Mouse (Mus musculus) hindbrain, embryonic 16.5 days (tissue): Measurements from ENCODE around the gene Taf9. TPM values are rescaled to one million over a fixed set of nuclear protein-coding genes. Genes with fewer than 3 reads are reported as not detected.

Source experiments
- ATAC-seq: fragments of 200-750 bp; cut with Nextera tagmentation; 2 replicates; pipeline ENCODE4 v1.8.0; 2017; ENCODE audit warnings: moderate TSS enrichment, moderate library complexity
- H3K27ac ChIP-seq: fragments of 300-500 bp; sonication (generic); 2 replicates; pipeline ENCODE4 v1.5.1; 2014; ENCODE audit warnings: low read depth, mild to moderate bottlenecking, control low read depth, low read length, moderate library complexity
- H3K27me3 ChIP-seq: fragments of 300-500 bp; sonication (generic); replicated peaks from 2 replicates; pipeline ENCODE4 v1.6.1; 2014; ENCODE audit warnings: low read length; ENCODE audit not compliant: control insufficient read depth, insufficient read depth
- H3K36me3 ChIP-seq: fragments of 300-500 bp; sonication (generic); 2 replicates; pipeline ENCODE4 v1.6.1; 2014; ENCODE audit warnings: mild to moderate bottlenecking, low read length, moderate library complexity, mixed read lengths; ENCODE audit not compliant: control insufficient read depth, insufficient read depth
- H3K4me1 ChIP-seq: fragments of 300-500 bp; sonication (generic); 2 replicates; pipeline ENCODE4 v1.6.1; 2014; ENCODE audit warnings: low read depth, low read length; ENCODE audit not compliant: control insufficient read depth, insufficient read depth
- H3K4me2 ChIP-seq: fragments of 300-500 bp; sonication (generic); 2 replicates; pipeline ENCODE4 v1.6.1; 2014; ENCODE audit warnings: mild to moderate bottlenecking, low read length, control low read depth, moderate library complexity
- H3K4me3 ChIP-seq: fragments of 300-500 bp; sonication (generic); 2 replicates; pipeline ENCODE4 v1.5.1; 2014; ENCODE audit warnings: mild to moderate bottlenecking, low read length, control low read depth, moderate library complexity
- H3K9ac ChIP-seq: fragments of 300-500 bp; sonication (generic); 2 replicates; pipeline ENCODE4 v1.6.1; 2014; ENCODE audit warnings: low read depth, mild to moderate bottlenecking, control low read depth, low read length, moderate library complexity
- H3K9me3 ChIP-seq: fragments of 300-500 bp; sonication (generic); 2 replicates; pipeline ENCODE4 v1.6.1; 2014; ENCODE audit warnings: mild to moderate bottlenecking, low read length, moderate library complexity; ENCODE audit not compliant: control insufficient read depth
- WGBS: fragments of 180-500 bp; shearing (Covaris S2); extraction: QIAGEN DNeasy Blood & Tissue Kit; methylation state at CpG from one replicate; pipeline ENCODE4 v1.1.7; 2014; 5-methylcytosine and 5-hydroxymethylcytosine counted together
- polyA plus RNA-seq: library from polyadenylated mRNA; unstranded; fragments of >200 nt; fragmentation: Nextera tagmentation; extraction: Ambion mirVana; gene quantifications from 2 replicates; pipeline ENCODE4 v1.2.1, GENCODE M21; 2015

The Taf9 gene
- polyA plus RNA-seq, 1 experiment from 2014 or later, result 27.8 TPM

DNA sequence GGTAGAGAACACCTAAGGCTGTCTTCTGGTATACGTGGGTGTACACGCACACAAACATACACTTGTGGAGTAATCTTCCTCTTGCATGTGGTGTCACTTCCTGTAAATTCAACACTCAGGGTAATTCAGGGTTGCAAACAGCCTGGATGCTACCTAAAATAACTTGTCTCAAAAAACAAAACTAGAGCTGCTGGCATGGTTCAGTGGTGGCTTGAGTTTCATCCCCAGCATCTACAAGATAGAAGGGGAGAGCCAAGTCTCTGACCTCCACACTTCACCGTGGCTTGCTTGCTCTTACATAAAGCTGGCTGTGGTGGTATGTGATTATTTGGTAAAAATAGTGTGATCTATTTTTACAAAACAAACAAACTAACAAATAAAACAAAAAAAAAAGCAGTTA, 46.2 kb downstream of the Taf9 start:
- Histone ChIP-seq H3K36me3 (peaks cover 28% of the 10 kb centered on the region), H3K4me2 (no peak overlapping the region), H3K27me3 (no peaks in the 10 kb centered on the region), H3K27ac (no peak overlapping the region), H3K4me1 (no peaks in the 10 kb centered on the region), H3K9me3 (no peaks in the 10 kb centered on the region), H3K9ac (no peak overlapping the region), H3K4me3 (no peak overlapping the region)
- no peak for ATAC-seq
- WGBS, result 95% methylated on average over 3 of the region's 3 CpGs

DNA sequence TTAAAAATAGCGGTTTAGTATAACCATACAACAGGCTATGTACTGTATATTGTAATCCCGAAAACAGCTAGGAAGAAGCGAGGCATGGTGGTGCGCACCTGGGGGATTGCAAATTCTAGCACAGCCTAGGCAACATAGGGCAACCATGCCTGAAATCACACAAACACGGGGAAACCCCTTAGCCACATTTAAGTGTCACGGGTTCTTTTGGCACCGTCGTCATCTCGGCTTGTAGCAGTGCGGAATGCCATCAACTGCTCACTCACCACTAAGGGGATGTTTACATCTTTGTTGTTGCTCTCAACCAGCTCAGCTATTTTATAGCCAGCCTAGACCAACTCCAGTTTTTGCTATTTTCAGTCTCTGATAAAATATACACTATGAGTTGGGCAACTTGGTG, 47.5 kb downstream of the Taf9 start:
- 95% methylated on average over 10 of the region's 10 CpGs for WGBS
- Histone ChIP-seq H3K9me3 (no peaks in the 10 kb centered on the region), H3K27me3 (no peaks in the 10 kb centered on the region), H3K27ac (no peak overlapping the region), H3K4me3 (no peak overlapping the region), H3K9ac (no peak overlapping the region), H3K36me3 (peaks cover 36% of the 10 kb centered on the region), H3K4me2 (no peak overlapping the region), H3K4me1 (no peaks in the 10 kb centered on the region)
- no peak for ATAC-seq

DNA sequence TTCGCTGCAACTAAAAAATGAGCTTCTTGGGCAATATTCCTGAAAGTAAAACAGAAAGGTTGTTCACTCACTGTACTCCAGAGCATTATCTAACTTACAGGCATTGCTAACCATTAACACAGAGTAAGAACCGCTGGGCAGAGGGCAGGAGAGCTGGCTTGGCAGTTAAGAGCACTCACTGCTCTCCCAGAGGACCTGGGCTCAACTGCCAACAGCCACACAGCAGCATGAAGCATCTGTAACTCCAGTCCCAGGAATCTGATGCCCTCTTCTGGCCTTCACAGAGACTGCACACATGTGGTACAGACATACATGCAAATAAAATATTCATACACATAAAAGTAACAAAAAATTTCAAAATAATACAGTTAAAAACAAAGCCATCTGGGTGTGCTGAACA, 52.1 kb downstream of the Taf9 start:
- Histone ChIP-seq H3K36me3 (peaks cover 55% of the 10 kb centered on the region), H3K27me3 (no peaks in the 10 kb centered on the region), H3K4me3 (no peak overlapping the region), H3K4me2 (no peak overlapping the region), H3K9ac (no peak overlapping the region), H3K4me1 (no peaks in the 10 kb centered on the region), H3K27ac (no peak overlapping the region), H3K9me3 (no peaks in the 10 kb centered on the region)
- no peak for ATAC-seq
- WGBS, result 92% methylated on average over 2 of the region's 2 CpGs

Other genes starting within 250 kb of the Taf9 start
- gene Naip1, start 198.7 kb upstream of the Taf9 start, polyA plus RNA-seq, result 0.05 and 0.15 TPM in 2 replicates
- 68.3 and 69.2 TPM in 2 replicates for gene Gtf2h2, start 159.0 kb upstream of the Taf9 start, polyA plus RNA-seq
- 13.8 and 15.1 TPM in 2 replicates for gene Ocln, start 98.9 kb upstream of the Taf9 start, polyA plus RNA-seq
- gene Marveld2, start 34.6 kb upstream of the Taf9 start, polyA plus RNA-seq, result 3.2 TPM in 2 replicates
- gene Ak6, start 600 bp upstream of the Taf9 start, polyA plus RNA-seq, result 292 and 316 TPM in 2 replicates
- 15.3 and 16.6 TPM in 2 replicates for gene Rad17, start 528 bp upstream of the Taf9 start, polyA plus RNA-seq
- 1.2 and 1.4 TPM in 2 replicates for gene Ccdc125, start 18.1 kb downstream of the Taf9 start, polyA plus RNA-seq
- 35.8 and 40.0 TPM in 2 replicates for gene Cdk7, start 79.4 kb downstream of the Taf9 start, polyA plus RNA-seq
- 143 and 161 TPM in 2 replicates for gene Mrps36, start 93.1 kb downstream of the Taf9 start, polyA plus RNA-seq
- gene Cenph, start 124.3 kb downstream of the Taf9 start, polyA plus RNA-seq, result 6.5 and 7.6 TPM in 2 replicates
- gene Ccnb1, start 135.0 kb downstream of the Taf9 start, polyA plus RNA-seq, result 42.4 and 52.9 TPM in 2 replicates
- 30.8 and 31.4 TPM in 2 replicates for gene Slc30a5, start 181.8 kb downstream of the Taf9 start, polyA plus RNA-seq